In genomic region chr16:88657426-88657825, GRCm38 (mm10) we compare ENCODE assay signal across 12 mouse cellular contexts. TPM values are rescaled to one million over a fixed set of nuclear protein-coding genes. Genes with fewer than 3 reads are reported as not detected.
DNase-seq lines count a peak whose midpoint lies in the region; ATAC-seq and TF ChIP-seq lines count a peak whose summit lies in the region.
"Had no signal": no experiment of that assay in that cellular context is flagged by ENCODE, and none has a peak within 500 bp of the region (broad histone marks: within the 10 kb centered on the region; RNA-seq: fewer than 3 reads in every experiment).

No protein-coding gene starts in this region.

- H3K36me3 ChIP-seq in liver, postnatal 0 days (replicated peaks; ENCODE audit: insufficient read depth, low read length) = no peaks in the 10 kb centered on the region
- no peaks in the 10 kb centered on the region for H3K36me3 ChIP-seq in ES-Bruce4 (ENCODE audit: control insufficient read depth, insufficient read depth, low read length, poor library complexity, severe bottlenecking)
- no peaks in the 10 kb centered on the region for H3K36me3 ChIP-seq in hindbrain, postnatal 0 days (ENCODE audit: insufficient read depth, low read length)

- H3K9me3 ChIP-seq in liver, postnatal 0 days (ENCODE audit: low read length) = no peaks in the 10 kb centered on the region
- H3K9me3 ChIP-seq in ES-Bruce4 (replicated peaks; ENCODE audit: control insufficient read depth, insufficient read depth, low read length, poor library complexity, severe bottlenecking) = no peaks in the 10 kb centered on the region
- no peaks in the 10 kb centered on the region for H3K9me3 ChIP-seq in hindbrain, postnatal 0 days (ENCODE audit: low read length)

- no peak overlapping the region for H3K9ac ChIP-seq in liver, postnatal 0 days (replicated peaks)
- H3K9ac ChIP-seq in ES-Bruce4 (ENCODE audit: low read depth, poor library complexity, severe bottlenecking) = no peak overlapping the region
- H3K9ac ChIP-seq in hindbrain, postnatal 0 days (replicated peaks; ENCODE audit: low read length) = no peak overlapping the region

- WGBS in liver, postnatal 0 days (ENCODE audit: insufficient replicate concordance) = 43% methylated on average over 1 of the region's 1 CpGs
- WGBS in hindbrain, postnatal 0 days = 15% methylated on average over 1 of the region's 1 CpGs

- no peak overlapping the region for H3K4me3 ChIP-seq in liver, postnatal 0 days (ENCODE audit: low read depth, low read length)
- no peak overlapping the region for H3K4me3 ChIP-seq in ES-Bruce4 (ENCODE audit: low read depth, low read length)
- no peak overlapping the region for H3K4me3 ChIP-seq in hindbrain, postnatal 0 days (ENCODE audit: low read length)

- H3K27ac ChIP-seq in liver, postnatal 0 days (ENCODE audit: low read depth) = no peak overlapping the region
- H3K27ac ChIP-seq in ES-Bruce4 (ENCODE audit: insufficient read depth, low read length) = no peak overlapping the region
- H3K27ac ChIP-seq in hindbrain, postnatal 0 days = no peak overlapping the region

- no peak for TF ChIP-seq POLR2A in ES-Bruce4 (IDR thresholded peaks at IDR 0.05; ENCODE audit: insufficient read depth, low read length)

- H3K27me3 ChIP-seq in liver, postnatal 0 days (ENCODE audit: insufficient read depth, low read length) = no peaks in the 10 kb centered on the region
- no peaks in the 10 kb centered on the region for H3K27me3 ChIP-seq in ES-Bruce4 (ENCODE audit: control insufficient read depth, insufficient read depth, low read length, poor library complexity, severe bottlenecking)
- no peaks in the 10 kb centered on the region for H3K27me3 ChIP-seq in hindbrain, postnatal 0 days (ENCODE audit: insufficient read depth, low read length)
- H3K27me3 ChIP-seq: CH12.LX had no signal

- no peaks in the 10 kb centered on the region for H3K4me1 ChIP-seq in liver, postnatal 0 days (ENCODE audit: insufficient read depth)
- H3K4me1 ChIP-seq in ES-Bruce4 (ENCODE audit: control insufficient read depth, insufficient read depth, low read length) = no peaks in the 10 kb centered on the region
- H3K4me1 ChIP-seq in hindbrain, postnatal 0 days (ENCODE audit: insufficient read depth, low read length) = no peaks in the 10 kb centered on the region

- DNase-seq in embryo, embryonic 11 days = peak; percentile 11
- DNase-seq in embryo, embryonic 9.5 days (ENCODE audit: extremely low spot score) = no peak
- no peak for DNase-seq in liver, postnatal 0 days
- DNase-seq in liver = no peak
- DNase-seq in hindbrain, postnatal 0 days (ENCODE audit: low spot score) = peak; percentile 68
- no peak for DNase-seq in MN1 (ENCODE audit: low spot score)
- no peak for DNase-seq in left cerebral cortex, postnatal 10 days (ENCODE audit: extremely low spot score in 1 of 2, low spot score in 2 of 2)

- ATAC-seq in liver, postnatal 0 days = peak; percentile 43; the same call in 1 of the 2 replicates
- peak; percentile 82 for ATAC-seq in hindbrain, postnatal 0 days

- no peak overlapping the region for H3K4me2 ChIP-seq in liver, postnatal 0 days (ENCODE audit: low read depth, low read length)
- H3K4me2 ChIP-seq in hindbrain, postnatal 0 days (ENCODE audit: low read depth, low read length) = no peak overlapping the region

- intact Hi-C loops in left cerebral cortex, postnatal 10 days (cut with DNase I) = no loop called here

- TF ChIP-seq CTCF in liver, postnatal 0 days (IDR thresholded peaks at IDR 0.05; ENCODE audit: low read depth) = peak; percentile 73
- peak; percentile 17 for TF ChIP-seq CTCF in ES-Bruce4 (IDR thresholded peaks at IDR 0.05; ENCODE audit: low read depth, low read length)
- TF ChIP-seq CTCF in hindbrain, postnatal 0 days (IDR thresholded peaks at IDR 0.05; ENCODE audit: low read depth) = peak; percentile 69

- TF ChIP-seq EP300 in liver, postnatal 0 days (IDR thresholded peaks at IDR 0.05; ENCODE audit: low read depth) = no peak
- no peak for TF ChIP-seq EP300 in ES-Bruce4 (IDR thresholded peaks at IDR 0.05; ENCODE audit: insufficient read depth, low read depth, low read length)

RNA-seq across cellular contexts. Expression of gene Krtap26-1, which starts 9.8 kb away (rescaled TPM):
- polyA plus RNA-seq in liver, postnatal 0 days (2015; fragmentation: Nextera tagmentation; extraction: Ambion mirVana) = not detected in 2 replicates
- polyA plus RNA-seq in ES-Bruce4 (2011; ENCODE audit: insufficient read depth, insufficient read length, low read depth, missing spikeins) = not detected in 2 replicates
- not detected in 2 replicates for total RNA-seq in hindbrain, postnatal 0 days (2014; rRNA removed)
- polyA plus RNA-seq in hindbrain, postnatal 0 days (2015; fragmentation: Nextera tagmentation; extraction: Ambion mirVana) = not detected in 2 replicates
- total RNA-seq in left cerebral cortex, postnatal 10 days (2021) = not detected
- total RNA-seq: adrenal gland, postnatal 4 days; CH12.LX; heart, postnatal 25 days; left cerebral cortex, adult 8-10 months had no signal

RNA-seq across cellular contexts. Expression of gene Krtap27-1, which starts 14.0 kb away (rescaled TPM):
- not detected in 2 replicates for polyA plus RNA-seq in liver, postnatal 0 days (2015; fragmentation: Nextera tagmentation; extraction: Ambion mirVana)
- not detected in 2 replicates for polyA plus RNA-seq in ES-Bruce4 (2011; ENCODE audit: insufficient read depth, insufficient read length, low read depth, missing spikeins)
- not detected in 2 replicates for total RNA-seq in hindbrain, postnatal 0 days (2014; rRNA removed)
- polyA plus RNA-seq in hindbrain, postnatal 0 days (2015; fragmentation: Nextera tagmentation; extraction: Ambion mirVana) = not detected in 2 replicates
- not detected for total RNA-seq in left cerebral cortex, postnatal 10 days (2021)
- total RNA-seq: adrenal gland, postnatal 4 days; CH12.LX; heart, postnatal 25 days; left cerebral cortex, adult 8-10 months had no signal

RNA-seq across cellular contexts. Expression of gene 2310079G19Rik, which starts 30.0 kb away (rescaled TPM):
- polyA plus RNA-seq in liver, postnatal 0 days (2015; fragmentation: Nextera tagmentation; extraction: Ambion mirVana) = not detected in 2 replicates
- not detected in 2 replicates for polyA plus RNA-seq in ES-Bruce4 (2011; ENCODE audit: insufficient read depth, insufficient read length, low read depth, missing spikeins)
- not detected in 2 replicates for total RNA-seq in hindbrain, postnatal 0 days (2014; rRNA removed)
- not detected in 2 replicates for polyA plus RNA-seq in hindbrain, postnatal 0 days (2015; fragmentation: Nextera tagmentation; extraction: Ambion mirVana)
- not detected for total RNA-seq in left cerebral cortex, postnatal 10 days (2021)
- total RNA-seq: adrenal gland, postnatal 4 days; CH12.LX; heart, postnatal 25 days; left cerebral cortex, adult 8-10 months had no signal

RNA-seq across cellular contexts. Expression of gene Krtap24-1, which starts 45.3 kb away (rescaled TPM):
- not detected in 2 replicates for polyA plus RNA-seq in liver, postnatal 0 days (2015; fragmentation: Nextera tagmentation; extraction: Ambion mirVana)
- not detected in 2 replicates for polyA plus RNA-seq in ES-Bruce4 (2011; ENCODE audit: insufficient read depth, insufficient read length, low read depth, missing spikeins)
- total RNA-seq in hindbrain, postnatal 0 days (2014; rRNA removed) = not detected in 2 replicates
- polyA plus RNA-seq in hindbrain, postnatal 0 days (2015; fragmentation: Nextera tagmentation; extraction: Ambion mirVana) = not detected in 2 replicates
- not detected for total RNA-seq in left cerebral cortex, postnatal 10 days (2021)
- total RNA-seq: adrenal gland, postnatal 4 days; CH12.LX; heart, postnatal 25 days; left cerebral cortex, adult 8-10 months had no signal

RNA-seq across cellular contexts. Expression of gene 2310061N02Rik, which starts 50.3 kb away (rescaled TPM):
- not detected in 2 replicates for polyA plus RNA-seq in liver, postnatal 0 days (2015; fragmentation: Nextera tagmentation; extraction: Ambion mirVana)
- polyA plus RNA-seq in ES-Bruce4 (2011; ENCODE audit: insufficient read depth, insufficient read length, low read depth, missing spikeins) = not detected in 2 replicates
- total RNA-seq in hindbrain, postnatal 0 days (2014; rRNA removed) = not detected in 2 replicates
- polyA plus RNA-seq in hindbrain, postnatal 0 days (2015; fragmentation: Nextera tagmentation; extraction: Ambion mirVana) = not detected in 2 replicates
- total RNA-seq in left cerebral cortex, postnatal 10 days (2021) = not detected
- total RNA-seq: adrenal gland, postnatal 4 days; CH12.LX; heart, postnatal 25 days; left cerebral cortex, adult 8-10 months had no signal

Comparison
In these comparisons a context has a peak if more than half of its experiments do, and no peak if none do; other contexts are left out.
1. DNase-seq: peak in embryo, embryonic 11 days (single experiment) and hindbrain, postnatal 0 days (single experiment); none in embryo, embryonic 9.5 days (single experiment), liver, postnatal 0 days (single experiment), liver (single experiment), MN1 (single experiment) and left cerebral cortex, postnatal 10 days (0 of 2).
2. CTCF ChIP-seq: peak in every context shown above with its lines; median percentile 73 in liver, postnatal 0 days; 69 in hindbrain, postnatal 0 days; 17 in ES-Bruce4.